Mouse (Mus musculus): ENCODE measurements at regions not wholly inside any gene's neighbourhood (a gene's known extent, or its start where the extent isn't known, plus 50 kb on each side); places are given as distances from the start of the nearest gene placed in this dataset.

DNA sequence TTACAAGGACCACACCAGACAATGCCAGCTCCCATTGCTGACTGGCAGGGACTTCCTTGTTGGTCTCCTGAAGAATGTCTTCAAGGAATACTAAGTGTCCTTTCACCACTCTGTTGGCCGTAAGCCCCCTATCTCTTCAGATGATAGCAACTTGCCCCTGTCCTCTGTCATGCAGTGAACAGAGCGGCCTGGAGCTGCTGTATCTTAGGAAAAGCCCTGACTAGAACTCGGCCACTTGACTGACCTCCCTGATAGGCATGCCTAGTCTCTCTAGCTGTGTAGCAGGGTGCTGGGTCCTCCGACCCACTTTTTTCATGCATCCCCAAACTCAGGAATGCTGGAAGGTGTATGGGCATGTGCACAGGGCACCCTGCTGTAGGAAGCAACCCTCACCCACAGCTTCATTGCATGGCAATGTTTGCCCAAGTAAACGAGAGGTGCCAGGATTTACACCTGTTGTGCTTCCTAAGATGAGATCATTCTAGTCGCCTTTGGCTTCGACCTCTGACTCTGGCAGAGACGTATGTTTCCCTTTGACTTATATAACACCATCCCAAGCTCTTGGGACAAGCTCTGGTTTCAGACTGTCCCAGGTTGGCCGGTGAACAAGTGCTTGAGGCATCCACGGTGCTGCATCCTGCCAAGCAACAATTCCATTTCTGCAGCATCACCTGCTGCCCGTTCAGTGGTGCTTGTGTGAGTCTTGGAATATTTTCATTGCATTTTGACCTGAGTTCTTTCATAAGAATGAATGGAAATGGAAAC lies 145.1 kb downstream of the Zfp36l1 start:
- Histone ChIP-seq H3K27ac (peak overlapping the region; percentile 72), H3K27me3 (ENCODE audit: poor library complexity, severe bottlenecking) (peaks cover 7% of the 10 kb centered on the region; the same call in 1 of the 2 replicates), H3K4me3 (no peak overlapping the region), H3K36me3 (replicated peaks) (no peaks in the 10 kb centered on the region), H3K9me3 (no peaks in the 10 kb centered on the region; the same call in 1 of the 2 replicates), H3K4me1 (peaks cover 83% of the 10 kb centered on the region)
- DNase-seq (ENCODE audit: extremely low spot score, low spot score): no peak
- WGBS: 84% methylated on average over 11 of the region's 11 CpGs

DNA sequence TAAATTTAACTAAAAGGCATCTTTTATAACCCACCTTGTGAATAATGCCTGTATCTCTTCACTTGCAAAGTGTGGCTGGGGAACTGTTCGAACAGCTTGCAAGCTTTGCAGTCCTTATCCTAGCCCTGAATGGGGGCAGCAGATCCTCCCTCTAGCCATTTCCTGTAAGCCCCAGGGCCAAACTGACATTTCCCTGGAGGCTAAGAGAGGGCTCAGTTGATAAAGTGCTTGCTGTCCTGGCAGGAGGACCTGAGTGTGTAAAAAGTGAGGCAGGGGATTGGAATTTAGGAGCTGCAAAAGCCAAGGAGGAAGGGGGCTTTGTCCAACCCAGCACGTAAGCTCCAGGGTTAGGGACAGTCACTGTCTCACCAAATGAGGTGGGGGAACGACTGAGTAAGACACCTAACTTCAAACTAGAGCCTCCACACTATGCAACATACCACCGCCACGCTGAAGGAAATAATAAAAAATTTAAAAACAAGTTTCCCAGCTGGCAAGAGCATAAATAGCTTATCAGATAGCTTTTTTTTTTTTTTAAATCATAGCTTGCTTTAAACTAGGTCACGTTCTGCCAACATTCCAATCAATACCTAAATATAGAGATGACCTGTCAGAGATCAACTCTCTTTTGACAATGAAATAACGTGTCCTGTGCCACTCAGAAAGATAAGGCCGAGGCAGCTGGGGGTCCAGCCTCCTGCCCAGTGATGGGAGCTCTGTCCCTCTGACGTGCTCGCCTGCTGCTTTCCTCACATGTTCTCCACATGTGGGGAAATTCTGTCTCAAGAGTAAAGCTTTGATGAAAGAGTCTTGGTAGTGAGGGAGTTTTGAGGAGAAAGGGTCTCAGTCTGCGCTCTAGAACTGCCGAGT lies 146.0 kb downstream of the Zfp36l1 start:
- Histone ChIP-seq H3K9me3 (no peaks in the 10 kb centered on the region), H3K27me3 (ENCODE audit: poor library complexity, severe bottlenecking) (peaks cover 7% of the 10 kb centered on the region; the same call in 1 of the 2 replicates), H3K4me3 (no peak overlapping the region), H3K36me3 (replicated peaks) (no peaks in the 10 kb centered on the region), H3K4me1 (peaks cover 77% of the 10 kb centered on the region), H3K27ac (peak overlapping the region; percentile 91)
- no peak for DNase-seq (ENCODE audit: extremely low spot score, low spot score)
- 67% methylated on average over 12 of the region's 12 CpGs for WGBS

DNA sequence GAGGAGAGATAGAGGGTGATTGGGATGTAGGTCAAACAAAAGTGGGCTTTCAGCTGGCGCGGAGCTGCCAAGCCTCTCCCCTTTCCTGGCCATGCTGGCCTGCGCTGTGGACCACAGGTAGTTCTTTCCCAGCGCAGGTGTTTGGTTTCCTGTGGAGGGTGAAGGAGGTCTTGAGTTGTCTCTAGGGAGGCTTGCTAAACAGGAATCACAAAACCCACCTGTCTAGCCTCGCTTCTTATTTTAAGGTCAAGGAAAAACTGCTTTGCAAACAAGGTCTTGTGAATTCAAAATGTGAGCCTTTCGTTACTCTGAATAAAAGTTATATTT lies 146.6 kb downstream of the Zfp36l1 start:
- Histone ChIP-seq H3K4me1 (peaks cover 71% of the 10 kb centered on the region), H3K4me3 (peak overlapping the region; percentile 51; the same call in 1 of the 2 replicates), H3K9me3 (no peaks in the 10 kb centered on the region), H3K27me3 (ENCODE audit: poor library complexity, severe bottlenecking) (peaks cover 7% of the 10 kb centered on the region; the same call in 1 of the 2 replicates), H3K27ac (peak overlapping the region; percentile 91), H3K36me3 (replicated peaks) (no peaks in the 10 kb centered on the region)
- no peak for DNase-seq (ENCODE audit: extremely low spot score, low spot score)
- 41% methylated on average over 6 of the region's 6 CpGs for WGBS

DNA sequence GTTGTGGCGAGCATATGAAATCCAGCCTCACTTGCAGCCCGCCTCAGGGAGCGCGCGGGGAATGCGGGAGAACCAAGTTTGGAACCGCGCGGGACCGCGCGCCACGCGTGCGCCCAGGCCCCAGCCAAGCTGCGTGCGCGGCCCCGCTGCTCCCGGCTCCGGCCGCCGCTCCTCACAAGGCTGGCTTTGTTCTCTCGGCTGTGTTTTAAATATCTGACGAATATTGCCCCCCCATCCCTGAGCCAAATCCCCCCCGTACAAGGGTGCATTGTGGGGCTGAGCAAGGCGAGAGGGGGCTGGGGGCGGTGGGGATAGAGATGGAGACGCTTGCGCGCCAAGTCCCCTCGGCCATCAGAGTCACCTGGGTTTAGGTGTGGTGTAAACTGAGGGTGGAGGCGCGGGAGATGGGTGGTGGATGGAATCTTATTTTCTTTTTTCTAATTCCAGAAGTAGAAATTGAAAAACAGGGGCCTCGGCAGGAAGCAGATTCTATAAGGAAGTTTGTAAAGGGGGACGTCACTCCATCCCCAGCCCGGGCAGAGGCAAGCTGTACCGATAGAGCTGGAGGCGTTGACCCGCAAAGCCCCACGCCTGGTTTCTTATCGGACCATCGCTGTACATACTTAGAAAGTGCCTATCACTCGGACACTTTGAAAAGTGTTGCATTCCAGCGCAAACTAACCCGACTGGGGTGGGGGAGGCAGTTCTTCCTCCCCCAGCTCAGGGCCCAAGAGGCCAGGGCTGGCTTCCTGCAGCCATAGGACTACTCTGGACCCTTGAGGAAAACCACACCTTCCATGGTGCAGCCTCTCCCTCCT lies 147.1 kb downstream of the Zfp36l1 start:
- Histone ChIP-seq H3K36me3 (replicated peaks) (no peaks in the 10 kb centered on the region), H3K27me3 (ENCODE audit: poor library complexity, severe bottlenecking) (peaks cover 7% of the 10 kb centered on the region; the same call in 1 of the 2 replicates), H3K4me3 (peak overlapping the region; percentile 51), H3K4me1 (peaks cover 66% of the 10 kb centered on the region), H3K27ac (peak overlapping the region; percentile 91), H3K9me3 (no peaks in the 10 kb centered on the region)
- 3% methylated on average over 46 of the region's 46 CpGs for WGBS
- peak; percentile 62 for DNase-seq (ENCODE audit: extremely low spot score, low spot score)

DNA sequence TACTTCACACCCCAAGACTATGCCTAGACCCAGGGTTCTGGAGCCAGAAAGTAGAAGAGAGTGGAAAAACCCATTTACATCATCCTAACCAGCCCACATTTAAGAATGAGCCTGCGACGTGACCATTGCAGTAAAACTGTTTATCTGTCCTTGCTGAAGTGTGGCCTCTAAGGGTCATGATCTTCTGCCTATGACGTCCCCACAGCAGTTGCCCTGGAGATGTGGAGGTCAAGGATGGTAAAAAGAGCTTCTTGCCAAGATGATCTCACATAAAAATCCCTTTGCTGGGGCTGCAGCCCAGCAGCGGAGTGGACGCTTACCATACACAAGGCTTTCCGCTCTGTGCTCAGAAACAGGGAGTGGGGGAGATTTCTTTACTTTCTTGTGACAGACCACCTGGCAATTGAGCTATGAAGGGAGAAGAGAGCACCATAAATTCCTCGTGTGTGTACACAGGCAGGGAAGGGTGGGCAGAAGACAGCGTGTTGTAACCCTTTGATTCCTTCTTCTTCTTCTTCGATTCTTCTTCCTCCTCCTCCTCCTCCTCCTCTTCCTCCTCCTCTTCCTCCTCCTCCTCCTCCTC lies 149.3 kb downstream of the Zfp36l1 start:
- no peaks in the 10 kb centered on the region for H3K36me3 ChIP-seq (replicated peaks)
- peaks cover 7% of the 10 kb centered on the region; the same call in 1 of the 2 replicates for H3K27me3 ChIP-seq (ENCODE audit: poor library complexity, severe bottlenecking)
- H3K4me1 ChIP-seq: peaks cover 45% of the 10 kb centered on the region
- 0 out of 2 replicates have a peak overlapping the region, but pooled peaks have one; percentile 15 for H3K27ac ChIP-seq
- no peak for DNase-seq (ENCODE audit: extremely low spot score, low spot score)
- WGBS: 84% methylated on average over 9 of the region's 9 CpGs
- no peak overlapping the region for H3K4me3 ChIP-seq
- no peaks in the 10 kb centered on the region for H3K9me3 ChIP-seq

DNA sequence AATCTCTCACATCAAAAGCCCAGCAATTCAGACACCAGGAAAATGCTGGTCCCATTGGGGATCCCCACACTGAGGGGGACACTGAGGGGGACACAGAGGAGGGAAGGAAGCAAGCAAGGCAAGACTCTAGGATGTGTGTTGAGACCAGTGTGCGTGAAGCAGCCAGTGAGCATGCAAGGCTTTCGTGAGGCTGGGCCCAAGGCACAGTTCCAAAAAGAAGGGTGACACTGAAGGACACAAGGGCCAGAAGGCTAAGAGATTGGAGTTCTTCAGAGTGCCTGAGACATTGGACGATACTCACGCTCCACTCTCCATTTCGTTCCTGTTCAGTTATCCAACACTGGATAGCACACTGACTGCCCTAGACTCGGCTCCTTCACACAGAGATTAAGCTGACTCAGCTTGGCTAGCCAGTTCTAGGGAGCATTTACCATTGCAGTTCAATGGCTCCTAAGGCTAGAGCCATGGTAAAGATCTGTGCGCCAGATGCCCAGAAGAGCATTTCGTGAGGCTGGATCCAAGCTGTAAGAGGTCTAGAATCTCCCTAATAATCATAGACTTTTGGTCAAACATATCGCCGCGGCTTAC lies 150.1 kb downstream of the Zfp36l1 start:
- no peak for DNase-seq (ENCODE audit: extremely low spot score, low spot score)
- H3K36me3 ChIP-seq (replicated peaks): no peaks in the 10 kb centered on the region
- 96% methylated on average over 11 of the region's 11 CpGs for WGBS
- H3K9me3 ChIP-seq: no peaks in the 10 kb centered on the region
- peaks cover 7% of the 10 kb centered on the region; the same call in 1 of the 2 replicates for H3K27me3 ChIP-seq (ENCODE audit: poor library complexity, severe bottlenecking)
- H3K27ac ChIP-seq: 0 out of 2 replicates have a peak overlapping the region, but pooled peaks have one; percentile 36
- H3K4me3 ChIP-seq: no peak overlapping the region
- peaks cover 44% of the 10 kb centered on the region for H3K4me1 ChIP-seq

DNA sequence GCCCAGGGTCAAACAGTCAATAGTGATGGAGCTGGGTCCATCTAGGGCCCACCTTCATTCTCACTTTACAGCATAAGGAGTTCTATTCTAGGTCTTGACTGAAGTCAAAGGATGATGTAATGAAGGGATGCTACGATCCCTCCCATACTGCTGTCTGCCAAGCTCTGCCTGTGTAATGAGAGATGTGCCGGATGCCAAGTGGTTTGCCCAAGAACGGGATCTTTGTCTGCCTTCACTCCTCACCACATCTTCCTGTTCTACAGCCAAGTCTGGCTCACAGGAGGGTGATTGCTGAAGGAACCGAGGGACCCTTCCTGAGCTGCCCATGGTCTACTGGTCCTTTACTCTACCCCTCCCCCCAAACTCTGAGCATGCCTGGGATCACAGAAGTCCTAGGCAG lies 150.9 kb downstream of the Zfp36l1 start:
- Histone ChIP-seq H3K9me3 (no peaks in the 10 kb centered on the region), H3K4me1 (peaks cover 44% of the 10 kb centered on the region), H3K27me3 (ENCODE audit: poor library complexity, severe bottlenecking) (no peaks in the 10 kb centered on the region), H3K4me3 (no peak overlapping the region), H3K27ac (0 out of 2 replicates have a peak overlapping the region, but pooled peaks have one; percentile 36), H3K36me3 (replicated peaks) (no peaks in the 10 kb centered on the region)
- no peak for DNase-seq (ENCODE audit: extremely low spot score, low spot score)
- 91% methylated on average over 4 of the region's 4 CpGs for WGBS

DNA sequence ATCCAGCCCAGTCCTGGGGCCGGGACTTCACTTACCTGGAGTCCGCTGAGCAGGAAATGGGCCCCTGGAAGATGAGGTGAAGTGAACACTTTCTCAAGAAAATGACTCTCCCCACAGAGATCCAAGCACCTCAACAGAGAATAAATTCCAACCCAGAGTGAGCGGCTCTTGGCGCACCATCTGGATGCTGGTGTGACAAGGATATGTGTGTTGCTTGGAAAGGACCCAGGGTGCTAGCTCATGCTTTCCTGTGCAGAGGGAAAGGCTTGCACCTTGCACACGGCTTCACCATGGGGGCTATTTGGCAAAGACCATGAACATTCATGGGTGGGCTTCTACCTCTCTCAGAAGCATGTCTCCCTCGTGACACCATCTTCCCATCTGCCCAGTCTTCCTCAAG lies 151.7 kb downstream of the Zfp36l1 start:
- peaks cover 42% of the 10 kb centered on the region for H3K4me1 ChIP-seq
- 96% methylated on average over 6 of the region's 6 CpGs for WGBS
- no peak for DNase-seq (ENCODE audit: extremely low spot score, low spot score)
- no peaks in the 10 kb centered on the region for H3K27me3 ChIP-seq (ENCODE audit: poor library complexity, severe bottlenecking)
- 0 out of 2 replicates have a peak overlapping the region, but pooled peaks have one; percentile 36 for H3K27ac ChIP-seq
- no peak overlapping the region for H3K4me3 ChIP-seq
- no peaks in the 10 kb centered on the region for H3K36me3 ChIP-seq (replicated peaks)
- no peaks in the 10 kb centered on the region for H3K9me3 ChIP-seq

DNA sequence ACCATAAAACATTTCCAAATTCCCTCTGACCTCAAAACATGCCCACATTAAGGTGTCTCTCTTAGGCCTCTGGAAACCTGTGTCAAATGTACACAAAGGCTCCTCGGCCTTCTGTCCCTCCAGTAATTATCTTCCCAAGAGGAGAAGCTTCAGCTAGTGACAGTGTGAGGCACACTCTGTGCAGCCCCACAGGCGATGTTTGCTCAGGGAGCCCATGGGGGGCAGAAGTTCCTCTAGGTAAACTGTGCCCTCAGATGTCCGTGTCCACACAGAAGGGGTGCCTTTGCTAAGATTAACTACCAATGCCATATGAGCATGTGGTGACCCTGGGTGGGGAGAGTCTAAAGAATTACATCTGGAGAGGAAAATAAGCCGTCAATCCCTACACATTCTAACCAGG lies 152.4 kb downstream of the Zfp36l1 start:
- Histone ChIP-seq H3K27ac (peak overlapping the region; percentile 62; the same call in 1 of the 2 replicates), H3K27me3 (ENCODE audit: poor library complexity, severe bottlenecking) (no peaks in the 10 kb centered on the region), H3K9me3 (no peaks in the 10 kb centered on the region), H3K4me3 (no peak overlapping the region), H3K4me1 (peaks cover 36% of the 10 kb centered on the region), H3K36me3 (replicated peaks) (no peaks in the 10 kb centered on the region)
- WGBS: 84% methylated on average over 4 of the region's 4 CpGs
- DNase-seq (ENCODE audit: extremely low spot score, low spot score): no peak

DNA sequence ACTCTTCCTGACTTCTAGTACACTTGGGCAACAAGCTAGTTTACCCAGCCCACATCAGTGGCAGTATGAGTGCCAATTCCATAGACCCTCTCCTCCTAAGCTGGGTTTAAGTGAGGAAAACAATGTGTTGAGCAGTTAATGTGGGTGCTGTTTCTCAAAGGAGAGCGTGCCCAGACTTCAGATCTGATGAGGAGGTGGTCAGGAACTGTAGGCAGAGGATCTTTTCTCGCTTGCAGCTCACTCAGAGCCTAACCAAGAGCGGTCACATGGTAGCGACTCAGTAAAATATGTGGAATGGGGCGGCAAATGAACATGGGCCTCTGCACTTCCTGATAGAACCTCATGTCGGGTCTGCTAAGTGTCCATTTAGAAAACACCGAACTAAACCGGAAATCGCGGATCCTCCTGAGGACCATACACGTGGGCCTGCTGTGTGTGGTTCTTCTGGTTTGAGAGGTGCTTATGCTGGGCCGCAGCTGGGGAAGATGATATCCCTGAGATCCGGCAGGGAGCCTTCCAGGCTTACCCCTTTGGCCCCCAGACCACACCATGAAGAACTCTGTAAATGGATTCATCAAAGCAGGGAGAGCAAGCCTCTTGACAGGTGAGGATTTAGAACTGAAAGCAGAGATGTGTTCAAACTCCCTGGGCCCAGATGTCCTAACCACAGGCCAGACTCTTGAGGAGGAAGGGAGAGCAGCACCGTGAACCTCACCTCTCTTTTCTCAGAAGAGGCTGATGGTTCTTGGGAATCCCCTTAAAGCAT lies 153.1 kb downstream of the Zfp36l1 start:
- no peaks in the 10 kb centered on the region for H3K36me3 ChIP-seq (replicated peaks)
- peak overlapping the region; percentile 62 for H3K27ac ChIP-seq
- WGBS: 94% methylated on average over 14 of the region's 14 CpGs

DNA sequence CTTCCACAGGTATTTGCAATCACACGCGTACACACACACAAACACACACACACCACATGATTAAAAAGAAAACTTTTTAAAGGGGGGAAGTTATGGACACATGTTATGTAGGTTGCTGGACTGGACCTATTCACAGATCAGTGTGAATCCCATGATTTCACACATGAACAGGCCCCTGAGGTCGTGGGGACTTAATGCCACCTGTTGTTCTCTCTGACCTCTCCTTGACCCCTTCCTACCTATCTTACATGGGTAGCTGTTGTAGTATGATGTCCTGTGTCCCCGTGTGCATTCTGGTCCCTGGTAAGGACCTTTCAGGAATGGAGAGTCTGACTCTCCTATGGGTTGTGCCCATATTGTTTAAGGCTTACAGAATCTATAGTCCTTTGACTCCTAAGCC lies 155.6 kb downstream of the Zfp36l1 start:
- no peak overlapping the region for H3K4me3 ChIP-seq
- H3K27me3 ChIP-seq (ENCODE audit: poor library complexity, severe bottlenecking): no peaks in the 10 kb centered on the region
- DNase-seq (ENCODE audit: extremely low spot score, low spot score): no peak
- 75% methylated on average over 4 of the region's 4 CpGs for WGBS
- H3K36me3 ChIP-seq (replicated peaks): no peaks in the 10 kb centered on the region
- peaks cover 20% of the 10 kb centered on the region for H3K4me1 ChIP-seq
- no peaks in the 10 kb centered on the region for H3K9me3 ChIP-seq
- H3K27ac ChIP-seq: peak overlapping the region; percentile 11; the same call in 1 of the 2 replicates

More for the DNA sequence above, 153.1 kb downstream of the Zfp36l1 start:
- DNase-seq (ENCODE audit: extremely low spot score, low spot score): no peak
- H3K4me3 ChIP-seq: no peak overlapping the region
- H3K4me1 ChIP-seq: peaks cover 29% of the 10 kb centered on the region
- H3K9me3 ChIP-seq: no peaks in the 10 kb centered on the region
- no peaks in the 10 kb centered on the region for H3K27me3 ChIP-seq (ENCODE audit: poor library complexity, severe bottlenecking)

All from forebrain, embryonic 10.5 days (tissue).